Mouse (Mus musculus) limb, embryonic 13.5 days (tissue): Measurements from ENCODE around the gene Gprin1. TPM values are rescaled to one million over a fixed set of nuclear protein-coding genes. Genes with fewer than 3 reads are reported as not detected.

Source experiments
- polyA plus RNA-seq: library from polyadenylated mRNA; unstranded; fragments of >200 nt; fragmentation: Nextera tagmentation; extraction: Ambion mirVana; gene quantifications from 2 replicates; pipeline ENCODE4 v1.2.1, GENCODE M21; 2015

Gene Gprin1
- polyA plus RNA-seq, 1 experiment from 2014 or later, result 0.20 TPM

Other genes starting within 250 kb of the Gprin1 start
- 16.2 and 17.4 TPM in 2 replicates for gene Simc1, start 246.1 kb downstream of the Gprin1 start, polyA plus RNA-seq
- 150 and 156 TPM in 2 replicates for gene 4833439L19Rik, start 184.4 kb downstream of the Gprin1 start, polyA plus RNA-seq
- gene Arl10, start 174.9 kb downstream of the Gprin1 start, polyA plus RNA-seq, result 33.6 and 39.5 TPM in 2 replicates
- gene Nop16, start 159.8 kb downstream of the Gprin1 start, polyA plus RNA-seq, result 91.5 and 91.9 TPM in 2 replicates
- 165 and 168 TPM in 2 replicates for gene Higd2a, start 159.7 kb downstream of the Gprin1 start, polyA plus RNA-seq
- gene Cltb, start 138.5 kb downstream of the Gprin1 start, polyA plus RNA-seq, result 30.3 and 31.2 TPM in 2 replicates
- 85.8 and 90.0 TPM in 2 replicates for gene Faf2, start 128.1 kb downstream of the Gprin1 start, polyA plus RNA-seq
- gene Rnf44, start 56.0 kb downstream of the Gprin1 start, polyA plus RNA-seq, result 57.3 and 60.4 TPM in 2 replicates
- 0.05 TPM in 2 replicates for gene Cdhr2, start 48.4 kb downstream of the Gprin1 start, polyA plus RNA-seq
- gene Sncb, start 16.7 kb upstream of the Gprin1 start, polyA plus RNA-seq, result not detected in 2 replicates
- gene Eif4e1b, start 34.1 kb upstream of the Gprin1 start, polyA plus RNA-seq, result not detected in 2 replicates
- 4.7 and 4.9 TPM in 2 replicates for gene Tspan17, start 39.5 kb upstream of the Gprin1 start, polyA plus RNA-seq
- 0.86 and 1.2 TPM in 2 replicates for gene Unc5a, start 199.5 kb upstream of the Gprin1 start, polyA plus RNA-seq